Mouse (Mus musculus) hindbrain, postnatal 0 days (tissue): Measurements from ENCODE around the gene Nipal4. TPM values are rescaled to one million over a fixed set of nuclear protein-coding genes. Genes with fewer than 3 reads are reported as not detected.

Source experiments
- ATAC-seq: fragments of 200-750 bp; cut with Nextera tagmentation; 2 replicates; pipeline ENCODE4 v1.8.0; 2017; ENCODE audit warnings: mild to moderate bottlenecking, moderate TSS enrichment, moderate library complexity
- DNase-seq: peaks from one replicate; pipeline ENCODE4 v3.0.0-alpha.2; 2015; ENCODE audit warnings: low spot score
- H3K27ac ChIP-seq: fragments of 300-500 bp; sonication (generic); 2 replicates; pipeline ENCODE4 v1.5.1; 2014; ENCODE audit warnings: mild to moderate bottlenecking
- H3K27me3 ChIP-seq: fragments of 300-500 bp; sonication (generic); 2 replicates; pipeline ENCODE4 v1.6.1; 2014; ENCODE audit warnings: low read length, mixed read lengths; ENCODE audit not compliant: insufficient read depth
- H3K36me3 ChIP-seq: fragments of 300-500 bp; sonication (generic); 2 replicates; pipeline ENCODE4 v1.6.1; 2014; ENCODE audit warnings: low read length, mixed read lengths; ENCODE audit not compliant: insufficient read depth
- H3K4me1 ChIP-seq: fragments of 300-500 bp; sonication (generic); 2 replicates; pipeline ENCODE4 v1.6.1; 2014; ENCODE audit warnings: antibody characterized with exemption, low read length, mixed read lengths; ENCODE audit not compliant: insufficient read depth
- H3K4me2 ChIP-seq: fragments of 300-500 bp; sonication (generic); 2 replicates; pipeline ENCODE4 v1.6.1; 2014; ENCODE audit warnings: low read depth, mild to moderate bottlenecking, low read length, moderate library complexity, mixed read lengths
- H3K4me3 ChIP-seq: fragments of 300-500 bp; sonication (generic); 2 replicates; pipeline ENCODE4 v1.5.1; 2014; ENCODE audit warnings: low read length
- H3K9ac ChIP-seq: fragments of 300-500 bp; sonication (generic); replicated peaks from 2 replicates; pipeline ENCODE4 v1.6.1; 2014; ENCODE audit warnings: mild to moderate bottlenecking, low read length, moderate library complexity, mixed read lengths
- H3K9me3 ChIP-seq: fragments of 300-500 bp; sonication (generic); 2 replicates; pipeline ENCODE4 v1.6.1; 2016; ENCODE audit warnings: low read length, mixed read lengths
- CTCF ChIP-seq: IDR thresholded peaks from 2 replicates; pipeline ENCODE4 v1.5.1; 2016; ENCODE audit warnings: antibody characterized with exemption, control low read depth, low read depth
- WGBS: fragments of 180-500 bp; shearing (Covaris S2); extraction: QIAGEN DNeasy Blood & Tissue Kit; methylation state at CpG from one replicate; pipeline ENCODE4 v1.1.7; 2014; 5-methylcytosine and 5-hydroxymethylcytosine counted together
- polyA plus RNA-seq: library from polyadenylated mRNA; unstranded; fragments of >200 nt; fragmentation: Nextera tagmentation; extraction: Ambion mirVana; gene quantifications from 2 replicates; pipeline ENCODE4 v1.2.1, GENCODE M21; 2015
- total RNA-seq: library from RNA; depleted of rRNA; stranded (reverse); fragments of >200 nt; gene quantifications from 2 replicates; pipeline ENCODE4 v1.2.3, GENCODE M21; 2014; rRNA removed

Gene Nipal4
- total RNA-seq (0.65 and 1.6 TPM in 2 replicates), polyA plus RNA-seq (0.38 and 0.47 TPM in 2 replicates)

DNA sequence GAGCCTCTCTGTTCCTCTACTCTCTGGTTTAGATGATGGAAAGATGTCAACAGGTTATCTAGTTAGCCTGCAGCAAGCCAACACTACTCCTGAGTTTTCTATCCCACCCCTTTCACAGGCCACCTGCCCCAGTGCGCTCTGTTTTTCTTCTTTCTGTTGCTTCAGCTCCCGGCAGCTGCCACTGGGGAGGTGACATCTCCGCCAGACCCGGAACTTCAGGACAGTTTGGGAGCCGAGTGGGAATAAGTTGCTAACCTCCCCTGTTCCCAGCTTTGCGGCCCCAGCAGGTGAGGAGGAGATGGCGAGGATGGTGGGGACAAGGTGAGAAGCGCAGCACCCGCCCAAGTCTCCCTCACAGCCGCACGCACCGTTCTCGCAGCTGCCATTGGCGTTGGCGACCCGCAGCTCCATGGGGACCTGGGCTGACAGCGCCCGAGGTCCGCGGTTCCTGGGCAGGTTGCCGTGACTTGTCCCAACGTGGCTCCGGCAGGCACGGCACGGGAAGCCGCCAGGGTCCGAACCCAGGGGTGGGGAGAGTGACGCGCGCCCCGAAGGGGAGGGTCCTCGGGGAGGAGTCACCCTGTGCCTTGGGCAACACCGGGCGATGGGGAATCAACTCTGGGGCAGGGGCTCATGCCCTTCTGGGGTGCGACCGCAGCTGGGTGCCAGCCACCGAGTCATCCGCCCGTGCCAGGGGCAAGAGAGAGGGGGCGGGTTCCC is at the start of gene Nipal4:
TSS of gene Nipal4 (minus strand) at position 643 of the 720 bp plus-strand sequence.
- ATAC-seq (0 out of 2 replicates have a peak, but pooled peaks have one; percentile 51), DNase-seq (no peak)
- Histone ChIP-seq H3K4me1 (0 out of 2 replicates have a peak, but pooled peaks cover 4% of the 10 kb centered on the region), H3K4me2 (peak within 1 kb of the TSS; percentile 96), H3K4me3 (peak within 1 kb of the TSS; percentile 52), H3K9me3 (no peaks in the 10 kb centered on the region), H3K9ac (peak within 1 kb of the TSS; percentile 41; the same call in 1 of the 2 replicates), H3K36me3 (no peaks in the 10 kb centered on the region), H3K27me3 (no peaks in the 10 kb centered on the region), H3K27ac (no peak within 1 kb of the TSS)
- 2% methylated on average over 40 of the region's 40 CpGs for WGBS
- TF ChIP-seq CTCF, result no peak

DNA sequence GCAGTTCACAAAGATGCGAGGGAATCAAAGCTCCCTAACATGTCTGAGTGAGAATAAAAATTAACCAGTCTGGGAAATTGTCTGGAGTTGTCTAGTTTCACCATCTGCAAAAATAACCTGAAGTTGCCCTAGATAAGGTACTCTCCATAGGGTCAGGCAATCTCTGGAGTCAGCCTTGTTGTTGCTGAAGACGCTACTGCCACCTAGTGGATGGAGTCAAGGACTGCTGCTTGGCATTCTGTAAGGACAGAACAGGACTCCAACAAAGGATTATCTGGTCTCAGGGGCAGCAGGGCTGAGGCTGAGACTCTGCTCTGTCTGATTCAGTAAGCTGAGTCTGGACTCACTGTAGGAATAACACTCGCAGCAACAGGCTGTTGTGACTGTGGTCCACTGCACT is 49.0 kb upstream of the Nipal4 start:
- Histone ChIP-seq H3K36me3 (no peaks in the 10 kb centered on the region; the same call in 1 of the 2 replicates), H3K27me3 (no peaks in the 10 kb centered on the region), H3K4me3 (no peak overlapping the region), H3K9ac (no peak overlapping the region), H3K4me1 (peaks cover 5% of the 10 kb centered on the region; the same call in 1 of the 2 replicates), H3K9me3 (no peaks in the 10 kb centered on the region), H3K27ac (0 out of 2 replicates have a peak overlapping the region, but pooled peaks have one; percentile 15), H3K4me2 (no peak overlapping the region)
- ATAC-seq (peak; percentile 86), DNase-seq (peak; percentile 95)
- TF ChIP-seq CTCF, result peak; percentile 99
- WGBS, result 24% methylated on average over 3 of the region's 3 CpGs

DNA sequence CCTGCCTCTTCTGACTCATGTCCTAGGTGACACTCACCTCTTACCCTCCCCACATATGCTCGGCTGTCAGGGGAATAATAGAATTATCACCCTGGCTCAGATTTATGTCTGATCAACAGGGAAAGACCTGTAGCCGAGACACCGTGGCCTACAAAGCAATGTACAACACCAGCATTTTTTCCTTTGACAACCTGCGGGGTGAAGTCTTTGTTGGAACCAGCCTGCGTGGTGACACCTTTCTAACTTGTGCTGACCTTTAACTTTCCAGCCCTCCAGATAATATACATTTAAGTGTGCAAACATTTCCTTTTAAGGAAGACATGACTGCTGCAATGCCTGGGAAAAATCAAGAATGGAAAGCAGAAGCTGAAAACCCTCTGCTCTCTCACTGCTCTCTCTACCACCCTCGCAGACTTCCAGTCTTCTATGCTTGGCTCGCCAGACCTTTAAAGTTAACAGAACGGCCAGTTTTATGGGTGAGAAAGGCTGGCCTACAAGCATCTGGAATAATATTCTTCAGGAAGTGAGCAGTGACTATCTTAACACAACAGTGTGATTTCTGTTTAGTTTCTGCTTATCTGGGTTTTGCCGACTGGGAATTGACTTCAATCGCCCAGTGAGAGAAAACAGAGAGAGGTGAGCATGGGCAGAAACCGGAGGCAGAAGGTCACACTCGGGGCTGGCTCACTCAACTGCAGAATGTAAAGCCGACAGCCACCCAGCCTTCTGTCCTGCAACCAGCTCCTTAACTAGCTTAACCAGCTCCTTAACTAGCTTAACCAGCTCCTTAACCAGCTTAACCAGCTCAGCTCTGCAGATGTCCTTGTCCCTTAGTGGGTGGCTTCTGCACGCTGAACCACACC is 48.3 kb upstream of the Nipal4 start:
- Histone ChIP-seq H3K27me3 (no peaks in the 10 kb centered on the region), H3K36me3 (no peaks in the 10 kb centered on the region; the same call in 1 of the 2 replicates), H3K4me2 (no peak overlapping the region), H3K4me1 (peaks cover 5% of the 10 kb centered on the region; the same call in 1 of the 2 replicates), H3K4me3 (no peak overlapping the region), H3K9ac (no peak overlapping the region), H3K27ac (no peak overlapping the region), H3K9me3 (no peaks in the 10 kb centered on the region)
- no peak for TF ChIP-seq CTCF
- ATAC-seq, result no peak
- WGBS, result 75% methylated on average over 14 of the region's 14 CpGs
- no peak for DNase-seq

GRCm38 (mm10) chr11:46213844-46214243 is 47.5 kb upstream of the Nipal4 start:
- no peak overlapping the region for H3K27ac ChIP-seq
- no peak for ATAC-seq
- no peak for DNase-seq
- H3K4me3 ChIP-seq, result no peak overlapping the region
- no peaks in the 10 kb centered on the region; the same call in 1 of the 2 replicates for H3K36me3 ChIP-seq
- peaks cover 4% of the 10 kb centered on the region; the same call in 1 of the 2 replicates for H3K4me1 ChIP-seq
- 88% methylated on average over 5 of the region's 5 CpGs for WGBS
- no peaks in the 10 kb centered on the region for H3K27me3 ChIP-seq
- no peak for TF ChIP-seq CTCF
- no peak overlapping the region for H3K4me2 ChIP-seq
- H3K9ac ChIP-seq, result no peak overlapping the region
- H3K9me3 ChIP-seq, result no peaks in the 10 kb centered on the region

DNA sequence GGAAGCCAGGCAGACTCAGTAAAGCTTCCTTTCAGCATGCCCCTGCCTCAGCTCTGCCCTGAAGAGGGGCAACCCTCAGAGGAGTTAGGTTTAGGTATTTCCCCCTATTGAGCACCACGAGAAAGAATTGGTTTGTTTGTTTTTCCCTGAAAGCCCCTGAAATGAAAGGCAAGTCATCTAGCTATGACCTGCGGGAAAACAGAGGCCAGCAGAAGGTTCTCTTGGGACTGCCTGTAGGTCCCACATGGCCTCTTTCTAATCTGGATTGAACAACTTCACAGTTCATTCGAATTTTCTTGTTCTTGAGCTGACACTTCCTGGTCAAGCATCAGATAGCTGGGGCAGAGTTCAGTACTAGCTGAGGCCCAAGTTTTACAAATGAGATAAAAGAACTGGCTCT is 45.5 kb upstream of the Nipal4 start:
- WGBS, result 33% methylated on average over 3 of the region's 3 CpGs
- no peaks in the 10 kb centered on the region; the same call in 1 of the 2 replicates for H3K4me1 ChIP-seq
- ATAC-seq (no peak), DNase-seq (no peak)
- H3K4me2 ChIP-seq, result no peak overlapping the region
- no peak overlapping the region for H3K27ac ChIP-seq
- no peaks in the 10 kb centered on the region for H3K27me3 ChIP-seq
- no peak for TF ChIP-seq CTCF
- no peak overlapping the region for H3K9ac ChIP-seq
- no peak overlapping the region for H3K4me3 ChIP-seq
- peaks cover 11% of the 10 kb centered on the region; the same call in 1 of the 2 replicates for H3K36me3 ChIP-seq
- no peaks in the 10 kb centered on the region for H3K9me3 ChIP-seq

DNA sequence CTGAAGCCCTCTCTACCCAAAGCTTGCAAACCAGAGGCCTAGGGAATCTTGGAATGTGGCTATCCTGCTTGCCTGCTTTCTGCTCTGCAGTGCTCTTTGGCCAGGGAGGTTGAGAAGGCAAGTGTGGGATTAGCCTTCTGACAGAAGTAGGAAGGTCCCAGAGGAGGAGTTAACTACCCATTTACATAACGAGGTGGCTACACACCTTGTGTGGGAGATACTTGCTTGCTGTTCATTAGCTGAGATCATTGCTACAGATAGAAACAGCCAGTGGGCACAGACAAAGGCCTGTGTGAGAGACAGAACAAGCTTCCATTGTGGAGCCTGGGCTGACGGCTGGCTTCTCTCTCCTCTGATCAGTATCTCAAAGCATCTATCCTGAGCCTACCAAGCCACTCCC is 43.6 kb upstream of the Nipal4 start:
- peaks cover 22% of the 10 kb centered on the region for H3K36me3 ChIP-seq
- 40% methylated on average over 2 of the region's 2 CpGs for WGBS
- no peak overlapping the region for H3K4me3 ChIP-seq
- no peaks in the 10 kb centered on the region for H3K27me3 ChIP-seq
- ATAC-seq (no peak), DNase-seq (no peak)
- no peak overlapping the region for H3K27ac ChIP-seq
- H3K4me2 ChIP-seq, result no peak overlapping the region
- no peak for TF ChIP-seq CTCF
- no peak overlapping the region for H3K9ac ChIP-seq
- H3K4me1 ChIP-seq, result no peaks in the 10 kb centered on the region
- H3K9me3 ChIP-seq, result no peaks in the 10 kb centered on the region
